Mouse (Mus musculus) T-cell, adult 2 months (primary cell): Measurements from ENCODE around the gene Klf8.

Source experiments
- DNase-seq: peaks from one replicate; pipeline ENCODE4 v3.0.0; 2022; ENCODE audit warnings: low spot score

Klf8 gene

GRCm38 (mm10) chrX:153439573-153439972 is 202.3 kb downstream of the Klf8 start:
- DNase-seq = no peak

GRCm38 (mm10) chrX:153440018-153440417 is 202.8 kb downstream of the Klf8 start:
- no peak for DNase-seq
